Mouse (Mus musculus): ENCODE measurements around the gene Wnt5b.

Wnt5b gene

DNA sequence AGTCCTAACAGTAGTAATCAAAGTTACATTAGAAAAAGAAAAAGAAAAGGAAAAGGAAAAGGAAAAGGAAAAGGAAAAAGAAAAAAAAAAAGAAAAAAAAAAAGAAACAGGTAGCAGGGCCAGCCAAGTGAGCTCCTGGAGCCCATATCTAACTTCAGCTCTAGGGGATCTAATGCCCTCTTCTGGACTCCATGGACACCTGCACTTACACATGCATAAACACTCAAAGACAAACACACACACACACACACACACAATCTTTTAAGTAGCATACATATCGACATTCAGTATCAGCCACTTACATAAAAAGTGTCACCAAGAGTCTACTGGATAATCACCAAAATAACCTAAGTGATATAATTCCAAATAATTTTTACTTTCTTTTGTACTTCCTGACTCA, 158.5 kb downstream of the Wnt5b start:
- no peak for DNase-seq

Measured in lung, postnatal 36 days (tissue).